In genomic region chr17:34075271-34075670, GRCm38 (mm10) we compare ENCODE assay signal across 10 mouse cellular contexts. TPM values are rescaled to one million over a fixed set of nuclear protein-coding genes. Genes with fewer than 3 reads are reported as not detected.
A peak's percentile ranks its signal among the peaks of the same experiment; 100 is the strongest.
DNase-seq lines count a peak whose midpoint lies in the region; ATAC-seq and TF ChIP-seq lines count a peak whose summit lies in the region.
"Had no signal": no experiment of that assay in that cellular context is flagged by ENCODE, and none has a peak within 500 bp of the region (broad histone marks: within the 10 kb centered on the region; RNA-seq: fewer than 3 reads in every experiment).

No protein-coding gene starts in this region.

- peak; percentile 94 for DNase-seq in midbrain, embryonic 11.5 days (ENCODE audit: low spot score, missing footprints)
- peak; percentile 75 for DNase-seq in adipocyte (ENCODE audit: low spot score)
- DNase-seq in cerebellum, postnatal 25 days = peak; percentile 60 to 84
- DNase-seq in induced T-regulatory cell, adult 2 months (ENCODE audit: low read depth) = peak; percentile 92
- peak; percentile 66 for DNase-seq in limb, embryonic 14.5 days (ENCODE audit: low spot score)
- peak; percentile 16 to 28 for DNase-seq in right cerebral cortex, postnatal 36 days (ENCODE audit: low spot score in 2 of 2)

- no peaks in the 10 kb centered on the region for H3K4me1 ChIP-seq in midbrain, embryonic 11.5 days (ENCODE audit: control insufficient read depth, insufficient read depth, low read length)
- peaks cover 9% of the 10 kb centered on the region for H3K4me1 ChIP-seq in midbrain, embryonic 15.5 days
- H3K4me1 ChIP-seq in limb, embryonic 14.5 days (ENCODE audit: control insufficient read depth, insufficient read depth, low read length) = no peaks in the 10 kb centered on the region; the same call in 1 of the 2 replicates
- H3K4me1 ChIP-seq: neural tube, embryonic 13.5 days had no signal

- 49% methylated on average over 7 of the region's 7 CpGs for WGBS in midbrain, embryonic 11.5 days
- 43% methylated on average over 7 of the region's 7 CpGs for WGBS in midbrain, embryonic 15.5 days
- 38% methylated on average over 7 of the region's 7 CpGs for WGBS in limb, embryonic 14.5 days

- no peak for TF ChIP-seq POLR2A in limb, embryonic 14.5 days (IDR thresholded peaks at IDR 0.05; ENCODE audit: borderline replicate concordance, extremely low read depth, insufficient read depth, insufficient read length)

- H3K9ac ChIP-seq in midbrain, embryonic 11.5 days (ENCODE audit: low read length) = no peak overlapping the region
- H3K9ac ChIP-seq in midbrain, embryonic 15.5 days = no peak overlapping the region
- no peak overlapping the region for H3K9ac ChIP-seq in limb, embryonic 14.5 days (ENCODE audit: low read depth, low read length, severe bottlenecking)
- H3K9ac ChIP-seq: neural tube, embryonic 13.5 days had no signal

- H3K27ac ChIP-seq in midbrain, embryonic 11.5 days (ENCODE audit: low read depth, low read length) = no peak overlapping the region
- no peak overlapping the region for H3K27ac ChIP-seq in midbrain, embryonic 15.5 days
- no peak overlapping the region for H3K27ac ChIP-seq in limb, embryonic 14.5 days (replicated peaks; ENCODE audit: low read depth, low read length)
- H3K27ac ChIP-seq: neural tube, embryonic 13.5 days had no signal

- ATAC-seq in midbrain, embryonic 11.5 days (ENCODE audit: low FRiP score) = no peak
- ATAC-seq in midbrain, embryonic 15.5 days (replicated peaks) = no peak
- ATAC-seq in limb, embryonic 14.5 days (ENCODE audit: low FRiP score, low read depth) = no peak
- ATAC-seq in megakaryocyte-erythroid progenitor cell, adult 5-6 weeks (replicated peaks; ENCODE audit: low FRiP score, low TSS enrichment, poor library complexity, severe bottlenecking) = no peak

- H3K27me3 ChIP-seq in midbrain, embryonic 11.5 days (ENCODE audit: control insufficient read depth, insufficient read depth, low read length) = peaks cover 10% of the 10 kb centered on the region
- peaks cover 10% of the 10 kb centered on the region for H3K27me3 ChIP-seq in midbrain, embryonic 15.5 days (replicated peaks)
- peaks cover 19% of the 10 kb centered on the region for H3K27me3 ChIP-seq in limb, embryonic 14.5 days (ENCODE audit: control insufficient read depth, insufficient read depth, low read length)

- H3K36me3 ChIP-seq in midbrain, embryonic 11.5 days (ENCODE audit: control insufficient read depth, insufficient read depth, low read length) = no peaks in the 10 kb centered on the region
- H3K36me3 ChIP-seq in midbrain, embryonic 15.5 days (replicated peaks) = no peaks in the 10 kb centered on the region
- no peaks in the 10 kb centered on the region for H3K36me3 ChIP-seq in limb, embryonic 14.5 days (ENCODE audit: control insufficient read depth, insufficient read depth, low read length)
- H3K36me3 ChIP-seq: neural tube, embryonic 13.5 days had no signal

- no peak overlapping the region for H3K4me2 ChIP-seq in midbrain, embryonic 11.5 days
- no peak overlapping the region for H3K4me2 ChIP-seq in midbrain, embryonic 15.5 days
- H3K4me2 ChIP-seq in limb, embryonic 14.5 days (replicated peaks; ENCODE audit: low read depth, low read length, severe bottlenecking) = no peak overlapping the region

- no peak overlapping the region for H3K4me3 ChIP-seq in midbrain, embryonic 11.5 days (ENCODE audit: low read depth, low read length)
- no peak overlapping the region for H3K4me3 ChIP-seq in midbrain, embryonic 15.5 days
- H3K4me3 ChIP-seq in limb, embryonic 14.5 days (replicated peaks; ENCODE audit: low read length) = no peak overlapping the region
- H3K4me3 ChIP-seq: neural tube, embryonic 13.5 days had no signal

- no peaks in the 10 kb centered on the region for H3K9me3 ChIP-seq in midbrain, embryonic 11.5 days (ENCODE audit: control insufficient read depth, low read length)
- no peaks in the 10 kb centered on the region for H3K9me3 ChIP-seq in midbrain, embryonic 15.5 days
- no peaks in the 10 kb centered on the region for H3K9me3 ChIP-seq in limb, embryonic 14.5 days (ENCODE audit: control insufficient read depth, low read length)
- H3K9me3 ChIP-seq: neural tube, embryonic 13.5 days had no signal

RNA-seq across cellular contexts. Expression of gene H2-Oa, which starts 16.9 kb away (rescaled TPM):
- polyA plus RNA-seq in midbrain, embryonic 11.5 days (2014; fragmentation: Nextera tagmentation; extraction: Ambion mirVana) = 0.19 and 0.33 TPM in 2 replicates
- polyA plus RNA-seq in midbrain, embryonic 15.5 days (2015; fragmentation: Nextera tagmentation; extraction: Ambion mirVana) = not detected in 2 replicates
- polyA plus RNA-seq in limb, embryonic 14.5 days (2012; rRNA removed) = 1.0 and 1.7 TPM in 2 replicates
- polyA plus RNA-seq in limb, embryonic 14.5 days (2014; fragmentation: Nextera tagmentation; extraction: Ambion mirVana) = 0.70 and 0.85 TPM in 2 replicates
- total RNA-seq in megakaryocyte-erythroid progenitor cell, adult 5-6 weeks (2014; fragmentation: Nextera tagmentation) = 6.2 and 15.1 TPM in 2 replicates
- total RNA-seq in megakaryocyte-erythroid progenitor cell, adult 5-6 weeks (2017) = 0.75 and 5.8 TPM in 2 replicates
- total RNA-seq: gastrocnemius, postnatal 4 days had no signal

RNA-seq across cellular contexts. Expression of gene Col11a2, which starts 36.0 kb away (rescaled TPM):
- 0.52 and 1.4 TPM in 2 replicates for polyA plus RNA-seq in midbrain, embryonic 11.5 days (2014; fragmentation: Nextera tagmentation; extraction: Ambion mirVana)
- polyA plus RNA-seq in midbrain, embryonic 15.5 days (2015; fragmentation: Nextera tagmentation; extraction: Ambion mirVana) = 3.2 and 4.8 TPM in 2 replicates
- 201 and 242 TPM in 2 replicates for polyA plus RNA-seq in limb, embryonic 14.5 days (2012; rRNA removed)
- polyA plus RNA-seq in limb, embryonic 14.5 days (2014; fragmentation: Nextera tagmentation; extraction: Ambion mirVana) = 71.6 and 72.1 TPM in 2 replicates
- 1.1 and 3.6 TPM in 2 replicates for total RNA-seq in megakaryocyte-erythroid progenitor cell, adult 5-6 weeks (2014; fragmentation: Nextera tagmentation)
- 0.05 and 0.46 TPM in 2 replicates for total RNA-seq in megakaryocyte-erythroid progenitor cell, adult 5-6 weeks (2017)

RNA-seq across cellular contexts. Expression of gene Rxrb, which starts 43.7 kb away (rescaled TPM):
- polyA plus RNA-seq in midbrain, embryonic 11.5 days (2014; fragmentation: Nextera tagmentation; extraction: Ambion mirVana) = 17.2 and 17.9 TPM in 2 replicates
- polyA plus RNA-seq in midbrain, embryonic 15.5 days (2015; fragmentation: Nextera tagmentation; extraction: Ambion mirVana) = 64.7 and 65.5 TPM in 2 replicates
- polyA plus RNA-seq in limb, embryonic 14.5 days (2012; rRNA removed) = 83.2 and 98.9 TPM in 2 replicates
- 29.2 and 33.6 TPM in 2 replicates for polyA plus RNA-seq in limb, embryonic 14.5 days (2014; fragmentation: Nextera tagmentation; extraction: Ambion mirVana)
- 49.6 and 58.9 TPM in 2 replicates for total RNA-seq in megakaryocyte-erythroid progenitor cell, adult 5-6 weeks (2014; fragmentation: Nextera tagmentation)
- 31.4 and 33.3 TPM in 2 replicates for total RNA-seq in megakaryocyte-erythroid progenitor cell, adult 5-6 weeks (2017)

RNA-seq across cellular contexts. Expression of gene Slc39a7, which starts 43.8 kb away (rescaled TPM):
- 85.1 and 97.4 TPM in 2 replicates for polyA plus RNA-seq in midbrain, embryonic 11.5 days (2014; fragmentation: Nextera tagmentation; extraction: Ambion mirVana)
- 178 and 184 TPM in 2 replicates for polyA plus RNA-seq in midbrain, embryonic 15.5 days (2015; fragmentation: Nextera tagmentation; extraction: Ambion mirVana)
- 197 and 283 TPM in 2 replicates for polyA plus RNA-seq in limb, embryonic 14.5 days (2012; rRNA removed)
- 132 and 133 TPM in 2 replicates for polyA plus RNA-seq in limb, embryonic 14.5 days (2014; fragmentation: Nextera tagmentation; extraction: Ambion mirVana)
- total RNA-seq in megakaryocyte-erythroid progenitor cell, adult 5-6 weeks (2014; fragmentation: Nextera tagmentation) = 18.1 and 18.3 TPM in 2 replicates
- 94.1 and 169 TPM in 2 replicates for total RNA-seq in megakaryocyte-erythroid progenitor cell, adult 5-6 weeks (2017)

RNA-seq across cellular contexts. Expression of gene H2-DMa, which starts 44.1 kb away (rescaled TPM):
- 8.0 and 9.5 TPM in 2 replicates for polyA plus RNA-seq in midbrain, embryonic 11.5 days (2014; fragmentation: Nextera tagmentation; extraction: Ambion mirVana)
- 17.2 and 18.8 TPM in 2 replicates for polyA plus RNA-seq in midbrain, embryonic 15.5 days (2015; fragmentation: Nextera tagmentation; extraction: Ambion mirVana)
- 13.1 and 20.2 TPM in 2 replicates for polyA plus RNA-seq in limb, embryonic 14.5 days (2012; rRNA removed)
- polyA plus RNA-seq in limb, embryonic 14.5 days (2014; fragmentation: Nextera tagmentation; extraction: Ambion mirVana) = 16.8 and 19.0 TPM in 2 replicates
- 26.4 and 41.6 TPM in 2 replicates for total RNA-seq in megakaryocyte-erythroid progenitor cell, adult 5-6 weeks (2014; fragmentation: Nextera tagmentation)
- total RNA-seq in megakaryocyte-erythroid progenitor cell, adult 5-6 weeks (2017) = 35.0 and 36.7 TPM in 2 replicates

Comparison
In these comparisons a context has a peak if more than half of its experiments do, and no peak if none do; other contexts are left out.
1. DNase-seq: peak in every context shown above with its lines; median percentile 94 in midbrain, embryonic 11.5 days; 92 in induced T-regulatory cell, adult 2 months; 75 in adipocyte; 72 in cerebellum, postnatal 25 days; 66 in limb, embryonic 14.5 days; 22 in right cerebral cortex, postnatal 36 days.
2. RNA of gene Col11a2, which starts 36.0 kb away (polyA plus RNA-seq): 71.6 to 242 TPM in limb, embryonic 14.5 days; 3.2 to 4.8 TPM in midbrain, embryonic 15.5 days and 0.52 to 1.4 TPM in midbrain, embryonic 11.5 days; every median in the first group is over 10 times any median in the second.